ENCODE assay signal across 9 mouse cellular contexts in genomic region chr9:22138480-22138879, GRCm38 (mm10). TPM values are rescaled to one million over a fixed set of nuclear protein-coding genes. Genes with fewer than 3 reads are reported as not detected.
DNase-seq lines count a peak whose midpoint lies in the region; ATAC-seq and TF ChIP-seq lines count a peak whose summit lies in the region.
"Had no signal": no experiment of that assay in that cellular context is flagged by ENCODE, and none has a peak within 500 bp of the region (broad histone marks: within the 10 kb centered on the region; RNA-seq: fewer than 3 reads in every experiment).

No protein-coding gene starts in this region.

- no peaks in the 10 kb centered on the region for H3K27me3 ChIP-seq in limb, embryonic 11.5 days (ENCODE audit: control insufficient read depth, insufficient read depth, low read length)
- H3K27me3 ChIP-seq in limb, embryonic 10.5 days (ENCODE audit: low read depth, poor library complexity, severe bottlenecking), result peaks cover 27% of the 10 kb centered on the region
- no peaks in the 10 kb centered on the region for H3K27me3 ChIP-seq in ES-Bruce4 (ENCODE audit: control insufficient read depth, insufficient read depth, low read length, poor library complexity, severe bottlenecking)

- intact Hi-C loops in left cerebral cortex, postnatal 14 days (cut with DNase I), result no loop called here

- H3K4me2 ChIP-seq in limb, embryonic 11.5 days (ENCODE audit: low read depth, severe bottlenecking), result no peak overlapping the region
- H3K4me2 ChIP-seq: embryonic facial prominence, embryonic 13.5 days had no signal

- H3K4me1 ChIP-seq in limb, embryonic 11.5 days (ENCODE audit: control insufficient read depth, insufficient read depth, low read length), result no peaks in the 10 kb centered on the region
- peaks cover 14% of the 10 kb centered on the region for H3K4me1 ChIP-seq in limb, embryonic 10.5 days
- H3K4me1 ChIP-seq in ES-Bruce4 (ENCODE audit: control insufficient read depth, insufficient read depth, low read length), result peaks cover 9% of the 10 kb centered on the region
- H3K4me1 ChIP-seq: embryonic facial prominence, embryonic 13.5 days had no signal

- no peak for TF ChIP-seq POLR2A in ES-Bruce4 (IDR thresholded peaks at IDR 0.05; ENCODE audit: insufficient read depth, low read length)
- no peak for TF ChIP-seq POLR2A in brain, embryonic 14.5 days (IDR thresholded peaks at IDR 0.05; ENCODE audit: borderline replicate concordance, extremely low read depth, insufficient read depth, insufficient read length, poor library complexity, severe bottlenecking)

- ATAC-seq in limb, embryonic 11.5 days (ENCODE audit: insufficient number of reproducible peaks, low FRiP score, low TSS enrichment, low read depth), result no peak

- WGBS in limb, embryonic 11.5 days, result 37% methylated on average over 2 of the region's 2 CpGs
- WGBS in limb, embryonic 10.5 days, result 46% methylated on average over 2 of the region's 2 CpGs

- no peak overlapping the region for H3K4me3 ChIP-seq in limb, embryonic 11.5 days (ENCODE audit: low read depth, low read length)
- H3K4me3 ChIP-seq in limb, embryonic 10.5 days, result no peak overlapping the region
- no peak overlapping the region for H3K4me3 ChIP-seq in ES-Bruce4 (ENCODE audit: low read depth, low read length)
- H3K4me3 ChIP-seq: embryonic facial prominence, embryonic 13.5 days had no signal

- no peaks in the 10 kb centered on the region for H3K9me3 ChIP-seq in limb, embryonic 11.5 days (ENCODE audit: control insufficient read depth, low read length)
- H3K9me3 ChIP-seq in limb, embryonic 10.5 days (replicated peaks), result no peaks in the 10 kb centered on the region
- no peaks in the 10 kb centered on the region for H3K9me3 ChIP-seq in ES-Bruce4 (replicated peaks; ENCODE audit: control insufficient read depth, insufficient read depth, low read length, poor library complexity, severe bottlenecking)
- H3K9me3 ChIP-seq: embryonic facial prominence, embryonic 13.5 days had no signal

- TF ChIP-seq CTCF in ES-Bruce4 (IDR thresholded peaks at IDR 0.05; ENCODE audit: low read depth, low read length), result peak; percentile 58
- TF ChIP-seq CTCF in brain, embryonic 14.5 days (IDR thresholded peaks at IDR 0.05; ENCODE audit: borderline replicate concordance, extremely low read depth, insufficient read depth, insufficient read length), result peak; percentile 79; the same call in 1 of the 2 replicates

- H3K9ac ChIP-seq in limb, embryonic 11.5 days (ENCODE audit: low read length), result no peak overlapping the region
- H3K9ac ChIP-seq in ES-Bruce4 (ENCODE audit: low read depth, poor library complexity, severe bottlenecking), result no peak overlapping the region
- H3K9ac ChIP-seq: embryonic facial prominence, embryonic 13.5 days had no signal

- H3K27ac ChIP-seq in limb, embryonic 11.5 days (replicated peaks; ENCODE audit: low read depth, low read length), result no peak overlapping the region
- no peak overlapping the region for H3K27ac ChIP-seq in limb, embryonic 10.5 days
- H3K27ac ChIP-seq in ES-Bruce4 (ENCODE audit: insufficient read depth, low read length), result no peak overlapping the region
- H3K27ac ChIP-seq: embryonic facial prominence, embryonic 13.5 days had no signal

- H3K36me3 ChIP-seq in limb, embryonic 11.5 days (ENCODE audit: control insufficient read depth, insufficient read depth, low read length), result no peaks in the 10 kb centered on the region
- no peaks in the 10 kb centered on the region for H3K36me3 ChIP-seq in limb, embryonic 10.5 days
- no peaks in the 10 kb centered on the region for H3K36me3 ChIP-seq in ES-Bruce4 (ENCODE audit: control insufficient read depth, insufficient read depth, low read length, poor library complexity, severe bottlenecking)
- H3K36me3 ChIP-seq: embryonic facial prominence, embryonic 13.5 days had no signal

- TF ChIP-seq EP300 in ES-Bruce4 (IDR thresholded peaks at IDR 0.05; ENCODE audit: insufficient read depth, low read depth, low read length), result no peak

- DNase-seq in limb, embryonic 11.5 days (ENCODE audit: low spot score), result peak; percentile 60
- no peak for DNase-seq in limb, embryonic 10.5 days (ENCODE audit: low spot score)
- peak; percentile 24 for DNase-seq in brain, embryonic 14.5 days (ENCODE audit: low read depth)
- peak; percentile 61 to 64 for DNase-seq in kidney, postnatal 4 days
- DNase-seq in adrenal gland, postnatal 14 days, result no peak
- no peak for DNase-seq in left cerebral cortex, postnatal 14 days (ENCODE audit: low spot score in 2 of 2)

RNA-seq across cellular contexts. Expression of gene Acp5, which starts 3.0 kb away (rescaled TPM):
- polyA plus RNA-seq in limb, embryonic 11.5 days (2014; fragmentation: Nextera tagmentation; extraction: Ambion mirVana), result 13.2 and 14.2 TPM in 2 replicates
- polyA plus RNA-seq in limb, embryonic 10.5 days (2016; fragmentation: Nextera tagmentation; extraction: Ambion mirVana), result 16.7 and 22.9 TPM in 2 replicates
- 6.1 and 7.6 TPM in 2 replicates for polyA plus RNA-seq in ES-Bruce4 (2011; ENCODE audit: insufficient read depth, insufficient read length, low read depth, missing spikeins)
- polyA plus RNA-seq in brain, embryonic 14.5 days (2012; rRNA removed), result 1.2 and 1.4 TPM in 2 replicates
- 30.3 and 39.2 TPM in 2 replicates for total RNA-seq in adrenal gland, postnatal 14 days (2021)
- under 1 TPM; 0.40 to 0.53 TPM for total RNA-seq in left cerebral cortex, postnatal 14 days (2021)

RNA-seq across cellular contexts. Expression of gene Pigyl, which starts 18.2 kb away (rescaled TPM):
- 58.4 and 60.8 TPM in 2 replicates for polyA plus RNA-seq in limb, embryonic 11.5 days (2014; fragmentation: Nextera tagmentation; extraction: Ambion mirVana)
- polyA plus RNA-seq in limb, embryonic 10.5 days (2016; fragmentation: Nextera tagmentation; extraction: Ambion mirVana), result 47.1 and 47.3 TPM in 2 replicates
- polyA plus RNA-seq in ES-Bruce4 (2011; ENCODE audit: insufficient read depth, insufficient read length, low read depth, missing spikeins), result 83.8 and 86.5 TPM in 2 replicates
- polyA plus RNA-seq in brain, embryonic 14.5 days (2012; rRNA removed), result 62.4 and 82.8 TPM in 2 replicates
- total RNA-seq in adrenal gland, postnatal 14 days (2021), result 47.7 and 51.8 TPM in 2 replicates
- total RNA-seq in left cerebral cortex, postnatal 14 days (2021), result 10 to 100 TPM; 33.1 to 51.9 TPM

RNA-seq across cellular contexts. Expression of gene Elof1, which starts 21.5 kb away (rescaled TPM):
- 223 and 231 TPM in 2 replicates for polyA plus RNA-seq in limb, embryonic 11.5 days (2014; fragmentation: Nextera tagmentation; extraction: Ambion mirVana)
- 233 and 257 TPM in 2 replicates for polyA plus RNA-seq in limb, embryonic 10.5 days (2016; fragmentation: Nextera tagmentation; extraction: Ambion mirVana)
- 48.4 and 49.8 TPM in 2 replicates for polyA plus RNA-seq in ES-Bruce4 (2011; ENCODE audit: insufficient read depth, insufficient read length, low read depth, missing spikeins)
- polyA plus RNA-seq in brain, embryonic 14.5 days (2012; rRNA removed), result 138 and 193 TPM in 2 replicates
- 66.9 and 74.2 TPM in 2 replicates for total RNA-seq in adrenal gland, postnatal 14 days (2021)
- 10 to 100 TPM; 62.0 to 64.2 TPM for total RNA-seq in left cerebral cortex, postnatal 14 days (2021)

RNA-seq across cellular contexts. Expression of gene Cnn1, which starts 39.5 kb away (rescaled TPM):
- polyA plus RNA-seq in limb, embryonic 11.5 days (2014; fragmentation: Nextera tagmentation; extraction: Ambion mirVana), result 0.84 and 0.89 TPM in 2 replicates
- 0.89 and 2.4 TPM in 2 replicates for polyA plus RNA-seq in limb, embryonic 10.5 days (2016; fragmentation: Nextera tagmentation; extraction: Ambion mirVana)
- 7.8 and 10.1 TPM in 2 replicates for polyA plus RNA-seq in ES-Bruce4 (2011; ENCODE audit: insufficient read depth, insufficient read length, low read depth, missing spikeins)
- polyA plus RNA-seq in brain, embryonic 14.5 days (2012; rRNA removed), result 0.35 and 0.55 TPM in 2 replicates
- total RNA-seq in adrenal gland, postnatal 14 days (2021), result 0.56 and 7.1 TPM in 2 replicates
- under 1 TPM; 0.88 to 0.93 TPM for total RNA-seq in left cerebral cortex, postnatal 14 days (2021)

RNA-seq across cellular contexts. Expression of gene Zfp872, which starts 49.4 kb away (rescaled TPM):
- polyA plus RNA-seq in limb, embryonic 11.5 days (2014; fragmentation: Nextera tagmentation; extraction: Ambion mirVana), result 0.06 TPM in 1 of 2 replicates, not detected in the other
- 0.10 and 0.18 TPM in 2 replicates for polyA plus RNA-seq in limb, embryonic 10.5 days (2016; fragmentation: Nextera tagmentation; extraction: Ambion mirVana)
- polyA plus RNA-seq in ES-Bruce4 (2011; ENCODE audit: insufficient read depth, insufficient read length, low read depth, missing spikeins), result 1.2 and 1.4 TPM in 2 replicates
- 0.03 and 0.15 TPM in 2 replicates for polyA plus RNA-seq in brain, embryonic 14.5 days (2012; rRNA removed)
- total RNA-seq in adrenal gland, postnatal 14 days (2021), result 1.2 and 2.0 TPM in 2 replicates
- under 1 TPM in 1 of 2 experiments, not detected in 1; 0.24 TPM for total RNA-seq in left cerebral cortex, postnatal 14 days (2021)
- total RNA-seq: layer of hippocampus, postnatal 25 days had no signal

Comparison
In these comparisons a context has a peak if more than half of its experiments do, and no peak if none do; other contexts are left out.
1. DNase-seq: peak in limb, embryonic 11.5 days (single experiment), brain, embryonic 14.5 days (single experiment) and kidney, postnatal 4 days (2 of 2); none in limb, embryonic 10.5 days (single experiment), adrenal gland, postnatal 14 days (single experiment) and left cerebral cortex, postnatal 14 days (0 of 2).